Mouse (Mus musculus) liver, embryonic 18 days (tissue): ENCODE data around the gene Gpr153. TPM values are rescaled to one million over a fixed set of nuclear protein-coding genes. Genes with fewer than 3 reads are reported as not detected.

Experiments used
- polyA plus RNA-seq: library from polyadenylated mRNA; depleted of rRNA; stranded (reverse); fragments of >200 nt; gene quantifications from 2 replicates; pipeline ENCODE4 v1.2.3, GENCODE M21; 2012; rRNA removed

The Gpr153 gene
- polyA plus RNA-seq: 1.4 TPM in 2 replicates

DNA sequence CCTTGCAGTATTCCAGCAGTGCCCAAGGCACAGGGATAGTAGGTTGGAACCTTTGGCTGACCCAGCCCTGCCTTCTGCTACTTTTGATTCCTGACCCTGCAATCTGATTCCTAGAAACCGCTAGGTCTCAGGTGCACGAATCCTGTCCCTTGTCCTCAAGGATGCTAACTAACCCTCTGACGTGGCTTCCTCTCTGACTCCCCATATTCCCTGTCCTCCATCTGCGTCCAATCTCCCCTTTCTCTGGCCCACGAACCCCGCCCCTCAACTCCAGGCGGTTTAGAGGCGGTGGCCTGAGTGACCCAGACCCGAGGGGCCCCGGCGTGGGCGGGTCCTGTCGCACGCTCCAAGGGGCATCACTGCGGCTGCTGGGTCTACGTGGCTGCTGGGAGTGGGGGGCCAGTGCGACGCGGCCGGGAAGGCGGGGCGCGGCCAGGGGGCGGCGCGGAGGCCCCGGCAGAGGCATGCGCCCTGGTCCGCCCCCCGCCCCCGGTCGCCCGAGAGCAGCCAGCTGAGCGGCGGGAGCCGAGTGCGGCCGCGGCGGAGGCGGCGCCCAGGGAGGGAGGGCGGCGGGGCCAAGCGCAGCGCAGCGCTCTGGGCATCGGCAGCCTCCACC, at the start of gene Gpr153:
Gene Gpr153 (plus strand): TSS at position 612 of the 616 bp plus-strand sequence.

DNA sequence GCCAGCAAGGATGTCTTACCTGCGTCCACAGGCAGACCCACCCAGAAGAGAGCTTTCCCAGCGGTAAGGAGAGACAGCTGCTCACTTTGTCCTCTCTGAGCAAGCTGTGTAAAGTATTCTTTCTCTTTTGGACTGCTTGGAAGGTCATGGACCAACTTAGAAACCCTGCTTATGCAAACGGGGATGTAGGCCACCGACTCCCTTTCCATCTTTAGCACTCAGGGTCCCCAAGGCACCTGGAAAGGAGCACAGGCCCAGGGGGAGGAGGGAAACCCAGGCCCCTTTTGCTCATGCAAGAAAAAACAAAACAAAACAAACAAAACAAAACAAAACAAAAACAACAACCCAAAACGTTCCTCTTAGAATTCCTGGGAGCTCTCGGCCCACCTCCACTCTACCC, 17.5 kb downstream of the Gpr153 start, which contains the start of gene Hes3:
Gene Hes3 (minus strand): TSS at position 101 of the 400 bp plus-strand sequence.

DNA sequence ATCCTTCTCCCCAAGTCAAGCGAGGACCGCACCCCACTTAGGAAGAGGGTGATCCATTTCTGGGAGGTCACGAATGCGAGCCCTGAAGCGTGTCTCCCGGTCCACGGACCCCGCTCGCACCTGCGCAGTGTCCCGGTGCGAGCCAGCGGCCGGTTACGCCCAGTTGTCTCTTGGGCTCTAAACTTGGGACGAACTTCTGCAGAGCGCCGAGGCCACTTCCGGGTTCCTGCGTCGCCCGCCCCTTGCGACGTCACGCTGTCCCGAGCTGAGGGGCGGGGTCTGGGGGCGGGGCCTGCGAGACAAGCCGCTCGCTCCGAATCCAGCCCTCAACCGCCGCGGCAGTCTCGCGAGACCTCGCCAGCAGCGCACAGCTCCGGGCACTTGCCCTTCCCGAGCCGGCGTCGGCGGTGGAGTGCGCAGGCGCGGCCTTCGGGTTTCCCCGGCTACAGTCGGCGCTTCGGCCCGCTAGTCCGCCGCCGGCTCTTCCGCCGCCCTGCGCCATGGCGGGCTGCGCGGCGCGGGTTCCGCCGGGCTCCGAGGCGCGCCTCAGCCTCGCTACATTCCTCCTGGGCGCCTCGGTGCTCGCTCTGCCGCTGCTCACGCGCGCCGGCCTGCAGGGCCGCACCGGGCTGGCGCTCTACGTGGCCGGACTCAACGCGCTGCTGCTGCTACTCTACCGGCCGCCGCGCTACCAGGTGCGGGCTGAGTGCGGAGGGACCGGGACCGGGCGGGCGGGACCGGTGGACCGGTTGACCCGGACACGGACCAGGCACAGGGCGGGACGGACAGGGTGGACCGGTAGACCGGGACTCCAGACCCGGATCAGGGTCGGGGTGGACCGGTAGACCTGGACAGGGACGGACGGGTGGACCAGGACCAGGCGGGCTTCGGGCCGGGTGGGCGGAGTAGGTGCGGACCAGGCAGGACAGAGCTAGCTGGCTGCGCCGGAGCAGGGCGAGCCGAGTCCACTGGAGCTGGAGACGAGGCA, 23.1 kb downstream of the Gpr153 start, which contains the start of gene Icmt:
Gene Icmt (plus strand): TSS at position 354 of the 988 bp plus-strand sequence.

DNA sequence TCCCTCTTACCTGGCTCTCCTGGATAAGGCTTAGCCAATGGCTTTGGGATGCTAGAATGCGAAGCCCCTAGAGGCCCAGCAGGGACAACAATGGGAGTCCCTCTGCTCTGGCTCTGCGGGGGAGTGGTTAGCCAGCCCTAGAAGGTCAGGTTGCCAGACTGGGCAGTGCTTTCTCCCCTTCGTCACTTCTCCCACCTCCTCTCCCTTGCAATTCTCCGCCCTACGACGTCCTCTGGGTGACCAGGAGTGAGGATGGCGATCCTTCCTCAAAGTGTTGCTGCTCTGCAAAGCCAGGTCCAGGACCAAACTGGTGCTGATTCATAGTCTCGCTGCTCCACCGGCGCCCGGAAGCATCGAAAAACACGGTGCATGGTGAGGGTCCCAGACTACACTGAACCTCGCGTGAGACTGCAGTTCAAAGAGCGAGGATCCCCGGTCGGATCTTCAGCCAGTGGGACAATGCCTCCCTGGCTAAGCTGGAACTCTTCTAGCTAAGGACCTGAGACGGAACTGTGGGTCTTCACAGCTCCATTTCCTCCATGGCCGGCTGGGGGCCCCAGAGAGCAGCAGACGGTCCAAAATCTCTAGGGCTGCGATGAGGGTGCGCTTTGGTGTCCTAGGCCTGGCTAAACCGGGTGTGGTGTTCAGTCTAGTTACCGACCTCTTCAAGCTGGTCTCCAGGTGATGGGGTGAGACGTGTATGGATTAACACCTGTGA, 44.6 kb downstream of the Gpr153 start, which contains the start of gene Rnf207:
Gene Rnf207 (minus strand): TSS at position 477 of the 718 bp plus-strand sequence.

DNA sequence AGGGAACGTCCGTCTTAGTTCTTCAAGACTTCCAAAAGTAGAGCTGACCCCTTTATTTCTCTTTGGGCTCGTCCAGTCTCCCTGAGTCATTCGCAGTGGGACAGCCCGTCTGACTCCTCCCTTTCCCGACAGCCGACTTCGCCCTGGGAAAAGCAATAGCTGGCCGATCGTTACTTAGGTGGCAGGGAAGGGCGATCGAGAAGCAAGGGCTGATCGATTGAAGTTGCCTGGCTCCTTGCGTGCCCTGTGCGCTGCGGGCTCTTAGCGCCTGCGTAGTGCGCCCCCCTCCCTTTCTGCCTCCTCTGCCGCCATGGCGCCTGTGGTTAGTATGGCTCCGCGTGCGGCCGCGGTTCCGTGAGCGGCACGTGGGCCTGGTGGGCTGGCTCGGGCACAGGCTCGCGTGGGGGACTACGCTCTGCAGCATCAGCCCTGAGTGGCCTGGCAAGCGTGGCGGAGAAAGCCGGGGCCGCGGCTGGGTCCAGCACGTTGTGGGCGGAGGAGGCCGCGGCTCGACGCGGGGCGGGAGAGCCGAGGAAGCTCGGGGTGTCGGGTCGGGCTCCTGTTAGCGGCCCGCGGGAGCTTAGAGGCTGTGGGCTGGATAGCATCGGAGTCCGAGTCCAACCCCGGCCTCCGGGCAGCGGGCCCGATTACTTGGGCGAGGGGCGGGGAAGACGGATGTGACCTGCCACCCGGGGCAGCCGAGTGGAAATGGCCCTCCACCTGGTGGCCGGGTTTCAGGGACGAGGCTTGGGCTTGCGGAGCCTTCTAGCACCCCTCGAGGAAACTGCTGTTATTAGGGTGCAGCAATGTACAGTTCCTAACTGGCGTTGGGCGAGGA, 51.8 kb downstream of the Gpr153 start, which contains the start of gene Rpl22:
Gene Rpl22 (plus strand): TSS at position 169 of the 838 bp plus-strand sequence.

Other genes starting within 250 kb of the Gpr153 start
- 9.7 and 11.2 TPM in 2 replicates for gene Zbtb48, start 246.6 kb upstream of the Gpr153 start, polyA plus RNA-seq
- 0.04 and 0.08 TPM in 2 replicates for gene Tas1r1, start 235.7 kb upstream of the Gpr153 start, polyA plus RNA-seq
- 6.7 and 7.9 TPM in 2 replicates for gene Nol9, start 234.9 kb upstream of the Gpr153 start, polyA plus RNA-seq
- 2.6 TPM in 2 replicates for gene Plekhg5, start 201.7 kb upstream of the Gpr153 start, polyA plus RNA-seq
- gene Tnfrsf25, start 158.3 kb upstream of the Gpr153 start, polyA plus RNA-seq: 0.39 and 0.46 TPM in 2 replicates
- gene Espn, start 121.9 kb upstream of the Gpr153 start, polyA plus RNA-seq: 1.3 and 1.6 TPM in 2 replicates
- gene Hes2, start 115.4 kb upstream of the Gpr153 start, polyA plus RNA-seq: not detected in 2 replicates
- 9.0 and 9.1 TPM in 2 replicates for gene Acot7, start 96.1 kb upstream of the Gpr153 start, polyA plus RNA-seq
- gene Hes3, start 17.4 kb downstream of the Gpr153 start, polyA plus RNA-seq: not detected in 2 replicates
- 5.0 and 5.1 TPM in 2 replicates for gene Icmt, start 23.0 kb downstream of the Gpr153 start, polyA plus RNA-seq
- gene Rnf207, start 44.8 kb downstream of the Gpr153 start, polyA plus RNA-seq: 0.10 and 0.15 TPM in 2 replicates
- gene Rpl22, start 51.5 kb downstream of the Gpr153 start, polyA plus RNA-seq: 335 and 350 TPM in 2 replicates
- 0.04 and 0.05 TPM in 2 replicates for gene Chd5, start 64.4 kb downstream of the Gpr153 start, polyA plus RNA-seq
- 0.08 and 0.13 TPM in 2 replicates for gene Nphp4, start 202.5 kb downstream of the Gpr153 start, polyA plus RNA-seq
- 3.2 and 4.2 TPM in 2 replicates for gene Kcnab2, start 203.6 kb downstream of the Gpr153 start, polyA plus RNA-seq